Mouse (Mus musculus) ES-Bruce4 (cell line): ENCODE measurements around the gene Qpctl. TPM values are rescaled to one million over a fixed set of nuclear protein-coding genes. Genes with fewer than 3 reads are reported as not detected.

Source experiments
- H3K27ac ChIP-seq: 2 replicates; pipeline ENCODE4 v1.5.1; 2012; ENCODE audit warnings: low read length, inconsistent platforms; ENCODE audit not compliant: insufficient read depth
- H3K27me3 ChIP-seq: 2 replicates; pipeline ENCODE4 v1.6.1; 2012; ENCODE audit warnings: mild to moderate bottlenecking, low read length, inconsistent platforms; ENCODE audit not compliant: control insufficient read depth, poor library complexity, insufficient read depth, severe bottlenecking
- H3K36me3 ChIP-seq: 2 replicates; pipeline ENCODE4 v1.6.1; 2012; ENCODE audit warnings: inconsistent platforms, mild to moderate bottlenecking, low read length, moderate library complexity; ENCODE audit not compliant: control insufficient read depth, poor library complexity, insufficient read depth, severe bottlenecking
- H3K4me1 ChIP-seq: one replicate; pipeline ENCODE4 v1.8.1; 2011; ENCODE audit warnings: low read length; ENCODE audit not compliant: control insufficient read depth, insufficient read depth
- H3K4me3 ChIP-seq: 2 replicates; pipeline ENCODE4 v1.5.1; 2011; ENCODE audit warnings: low read depth, mild to moderate bottlenecking, low read length
- H3K9ac ChIP-seq: 2 replicates; pipeline ENCODE4 v1.6.1; 2012; ENCODE audit warnings: low read depth, mild to moderate bottlenecking, inconsistent platforms; ENCODE audit not compliant: poor library complexity, severe bottlenecking
- H3K9me3 ChIP-seq: replicated peaks from 2 replicates; pipeline ENCODE4 v1.6.1; 2012; ENCODE audit warnings: mild to moderate bottlenecking, low read length, inconsistent platforms; ENCODE audit not compliant: control insufficient read depth, poor library complexity, insufficient read depth, severe bottlenecking
- CTCF ChIP-seq: IDR thresholded peaks from one replicate; pipeline ENCODE4 v1.8.1; 2011; ENCODE audit warnings: low read depth, low read length
- EP300 ChIP-seq: IDR thresholded peaks from 2 replicates; pipeline ENCODE4 v1.6.1; 2011; ENCODE audit warnings: low read depth, low read length; ENCODE audit not compliant: insufficient read depth
- POLR2A ChIP-seq: IDR thresholded peaks from one replicate; pipeline ENCODE4 v1.8.1; 2011; ENCODE audit warnings: low read length; ENCODE audit not compliant: insufficient read depth
- polyA plus RNA-seq: library from polyadenylated mRNA; stranded (reverse); fragments of >200 nt; gene quantifications from 2 replicates; pipeline ENCODE4 v1.2.4, GENCODE M21; 2011; ENCODE audit warnings: low read depth; ENCODE audit not compliant: missing spikeins, insufficient read depth, insufficient read length

The Qpctl gene
- polyA plus RNA-seq, 1 experiment = 4.6 TPM

DNA sequence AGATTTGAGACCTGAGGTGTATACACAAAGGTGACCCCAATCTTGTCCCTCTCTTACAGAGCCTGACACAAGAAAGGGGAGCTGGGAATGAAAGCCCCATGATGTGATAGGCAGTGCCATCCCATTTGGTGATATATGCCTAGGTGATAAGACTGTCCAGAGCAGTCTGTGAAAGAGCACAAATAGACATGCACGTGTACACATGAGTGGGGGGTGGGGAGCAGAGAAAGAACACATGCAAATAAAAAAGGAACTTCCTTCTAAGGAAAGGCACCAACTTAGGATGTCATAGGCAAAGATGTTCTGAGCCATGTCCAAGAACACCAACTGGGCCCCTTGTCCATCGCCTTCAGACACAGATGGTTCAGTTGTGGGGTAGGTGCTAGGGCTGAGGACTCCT is 44.6 kb downstream of the Qpctl start:
- TF ChIP-seq POLR2A = no peak
- TF ChIP-seq EP300 = no peak
- TF ChIP-seq CTCF = no peak
- no peak overlapping the region for H3K4me3 ChIP-seq
- H3K9me3 ChIP-seq = no peaks in the 10 kb centered on the region
- no peaks in the 10 kb centered on the region for H3K36me3 ChIP-seq
- H3K27ac ChIP-seq = no peak overlapping the region
- no peak overlapping the region for H3K9ac ChIP-seq
- H3K4me1 ChIP-seq = no peaks in the 10 kb centered on the region
- no peaks in the 10 kb centered on the region for H3K27me3 ChIP-seq

DNA sequence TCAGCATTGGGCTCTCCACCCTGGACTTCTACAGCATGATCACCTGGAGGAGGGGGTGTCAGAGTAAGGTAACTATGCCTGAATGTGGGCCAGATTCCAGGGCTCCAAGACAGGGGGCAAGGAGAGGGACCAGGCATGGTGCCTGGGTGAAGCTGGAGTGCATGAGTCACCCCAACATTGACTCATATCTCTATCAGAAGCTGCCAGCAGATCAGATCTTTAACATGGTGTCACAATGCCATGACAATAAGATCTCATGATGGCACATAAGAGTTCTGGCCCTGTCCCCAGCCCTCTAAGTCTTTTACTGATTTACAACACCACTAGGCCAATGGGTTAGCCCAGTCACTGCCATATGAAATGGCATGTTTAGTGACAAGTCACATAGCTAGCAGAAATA is 45.4 kb downstream of the Qpctl start:
- no peak overlapping the region for H3K9ac ChIP-seq
- no peaks in the 10 kb centered on the region for H3K4me1 ChIP-seq
- H3K27ac ChIP-seq = no peak overlapping the region
- H3K9me3 ChIP-seq = no peaks in the 10 kb centered on the region
- no peaks in the 10 kb centered on the region for H3K27me3 ChIP-seq
- TF ChIP-seq CTCF (no peak), EP300 (no peak), POLR2A (no peak)
- H3K4me3 ChIP-seq = no peak overlapping the region
- H3K36me3 ChIP-seq = no peaks in the 10 kb centered on the region

DNA sequence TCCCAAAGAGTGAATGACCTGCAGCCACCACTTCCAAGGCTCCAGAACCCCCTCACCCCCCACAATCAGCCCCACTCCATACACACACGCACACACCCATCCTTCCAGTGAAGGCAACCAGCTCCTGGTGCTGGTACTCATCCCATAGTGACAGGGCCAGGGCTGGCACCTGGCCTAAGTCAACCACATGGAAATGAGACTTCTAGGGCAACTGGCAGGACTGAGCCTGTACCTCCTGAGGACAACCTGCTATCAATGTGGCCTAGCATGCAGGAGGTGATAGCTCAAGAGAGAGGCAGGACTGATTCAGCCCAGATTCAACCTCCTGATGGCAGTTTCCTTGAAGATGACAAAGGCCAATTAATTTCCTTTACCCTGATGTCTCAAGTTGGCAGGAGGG is 48.8 kb downstream of the Qpctl start:
- Histone ChIP-seq H3K27ac (no peak overlapping the region), H3K4me3 (no peak overlapping the region), H3K36me3 (no peaks in the 10 kb centered on the region), H3K27me3 (no peaks in the 10 kb centered on the region), H3K4me1 (no peaks in the 10 kb centered on the region), H3K9ac (no peak overlapping the region), H3K9me3 (no peaks in the 10 kb centered on the region)
- TF ChIP-seq CTCF = no peak
- no peak for TF ChIP-seq EP300
- no peak for TF ChIP-seq POLR2A

DNA sequence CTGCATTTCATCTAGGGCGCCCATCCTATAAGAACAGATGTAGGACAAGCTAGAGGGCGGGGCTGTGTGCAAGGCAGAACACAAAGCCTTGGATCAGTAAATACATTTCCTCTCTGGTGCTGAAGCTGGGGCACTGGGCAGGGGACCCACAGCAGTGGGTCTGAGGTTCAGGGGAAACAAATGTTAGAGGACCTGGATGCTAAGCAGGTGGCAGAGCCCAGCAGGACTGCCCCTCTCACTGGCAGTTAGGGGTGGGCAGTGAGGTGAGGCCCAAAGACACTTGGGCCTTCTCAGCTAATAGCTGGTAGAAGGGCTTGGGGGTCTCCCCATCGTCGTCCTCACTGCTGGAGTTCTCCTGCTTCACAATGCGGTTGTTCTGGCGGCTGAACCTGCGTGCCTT is 50.3 kb downstream of the Qpctl start:
- Histone ChIP-seq H3K36me3 (no peaks in the 10 kb centered on the region), H3K9ac (no peak overlapping the region), H3K27ac (no peak overlapping the region), H3K27me3 (no peaks in the 10 kb centered on the region), H3K4me3 (no peak overlapping the region), H3K9me3 (no peaks in the 10 kb centered on the region), H3K4me1 (no peaks in the 10 kb centered on the region)
- TF ChIP-seq EP300 (no peak), POLR2A (no peak), CTCF (no peak)

DNA sequence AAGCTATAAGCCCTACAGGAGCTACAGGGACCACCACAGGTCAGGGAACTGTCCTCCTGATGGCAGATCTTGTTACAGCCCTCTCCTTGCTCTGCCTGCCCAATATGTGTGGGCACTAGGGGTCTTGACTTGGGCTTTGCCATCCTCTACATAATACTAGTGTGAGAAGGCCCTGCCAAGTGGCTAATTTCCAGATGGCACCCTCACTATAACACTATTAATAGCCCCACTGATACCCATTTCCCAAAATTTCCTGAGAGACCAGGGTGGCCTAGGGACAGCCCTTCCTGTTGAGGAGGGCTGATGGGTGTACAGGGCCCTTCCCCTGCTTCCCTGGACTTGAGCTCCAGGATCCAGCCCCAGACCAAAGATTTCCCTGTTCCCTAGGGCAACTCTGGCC is 51.2 kb downstream of the Qpctl start:
- Histone ChIP-seq H3K9me3 (no peaks in the 10 kb centered on the region), H3K36me3 (no peaks in the 10 kb centered on the region), H3K4me3 (no peak overlapping the region), H3K4me1 (no peaks in the 10 kb centered on the region), H3K27ac (no peak overlapping the region), H3K9ac (no peak overlapping the region), H3K27me3 (no peaks in the 10 kb centered on the region)
- no peak for TF ChIP-seq EP300
- no peak for TF ChIP-seq POLR2A

DNA sequence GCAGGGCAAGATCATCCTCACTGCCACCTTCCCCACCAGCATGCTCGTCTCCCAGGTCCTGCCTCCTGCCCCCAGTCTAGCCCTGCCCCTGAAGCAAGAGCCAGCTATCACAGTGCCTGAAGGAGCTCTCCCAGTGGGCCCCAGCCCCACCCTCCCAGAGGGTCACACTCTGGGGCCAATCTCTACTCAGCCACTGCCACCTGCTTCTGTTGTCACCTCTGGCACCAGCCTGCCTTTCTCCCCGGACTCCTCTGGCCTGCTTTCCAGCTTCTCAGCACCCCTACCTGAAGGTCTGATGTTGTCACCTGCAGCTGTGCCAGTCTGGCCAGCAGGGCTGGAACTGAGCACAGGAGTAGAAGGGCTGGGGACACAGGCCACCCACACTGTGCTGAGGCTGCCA is 51.9 kb downstream of the Qpctl start:
- Histone ChIP-seq H3K36me3 (no peaks in the 10 kb centered on the region), H3K27ac (no peak overlapping the region), H3K27me3 (no peaks in the 10 kb centered on the region), H3K9me3 (no peaks in the 10 kb centered on the region), H3K9ac (no peak overlapping the region), H3K4me3 (no peak overlapping the region), H3K4me1 (no peaks in the 10 kb centered on the region)
- TF ChIP-seq POLR2A = no peak
- no peak for TF ChIP-seq CTCF
- no peak for TF ChIP-seq EP300
